Mouse (Mus musculus): ENCODE data around the gene Cdk14. TPM values are rescaled to one million over a fixed set of nuclear protein-coding genes. Genes with fewer than 3 reads are reported as not detected.
A peak's percentile ranks its signal among the peaks of the same experiment; 100 is the strongest.

Cdk14 gene
- polyA plus RNA-seq (2015; fragmentation: Nextera tagmentation; extraction: Ambion mirVana), result 44.3 and 47.3 TPM in 2 replicates

DNA sequence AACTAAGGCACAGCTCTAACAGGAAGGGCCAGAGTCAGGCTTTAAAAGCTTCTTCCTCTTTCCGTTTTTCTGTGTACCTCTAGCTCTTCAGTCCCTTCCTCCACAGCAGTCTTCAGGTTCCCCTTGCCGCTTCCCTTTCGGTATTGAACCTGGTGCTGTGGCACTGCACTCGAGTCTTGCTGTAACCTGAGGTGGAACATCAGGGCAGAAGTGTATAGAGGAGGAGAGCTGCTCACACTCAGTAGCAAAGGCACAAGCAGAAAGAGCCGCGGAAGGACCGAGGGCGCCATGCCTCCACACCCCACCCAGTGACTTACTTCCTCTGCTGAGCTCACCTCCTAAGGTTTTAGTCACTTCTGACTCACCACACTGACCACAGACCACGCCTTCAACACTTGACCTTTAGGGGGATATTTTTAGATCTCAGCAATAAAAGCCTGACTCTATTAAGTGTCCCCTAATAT is at the start of gene Cdk14:
Cdk14 (minus strand) TSS at position 321 of the 464 bp plus-strand sequence.
- Histone ChIP-seq H3K36me3 (ENCODE audit: control insufficient read depth, insufficient read depth, low read length) (no peaks in the 10 kb centered on the region), H3K4me1 (ENCODE audit: control insufficient read depth, insufficient read depth, low read depth, low read length) (no peaks in the 10 kb centered on the region), H3K9ac (ENCODE audit: low read depth, low read length) (no peak within 1 kb of the TSS), H3K27me3 (replicated peaks; ENCODE audit: control insufficient read depth, insufficient read depth, low read length) (no peaks in the 10 kb centered on the region), H3K4me3 (ENCODE audit: low read length) (no peak within 1 kb of the TSS), H3K9me3 (ENCODE audit: control insufficient read depth, low read length) (no peaks in the 10 kb centered on the region), H3K27ac (ENCODE audit: low read depth, low read length) (no peak within 1 kb of the TSS), H3K4me2 (ENCODE audit: low read length) (no peak within 1 kb of the TSS)
- 92% methylated on average over 9 of the region's 9 CpGs for WGBS
- no peak for ATAC-seq

DNA sequence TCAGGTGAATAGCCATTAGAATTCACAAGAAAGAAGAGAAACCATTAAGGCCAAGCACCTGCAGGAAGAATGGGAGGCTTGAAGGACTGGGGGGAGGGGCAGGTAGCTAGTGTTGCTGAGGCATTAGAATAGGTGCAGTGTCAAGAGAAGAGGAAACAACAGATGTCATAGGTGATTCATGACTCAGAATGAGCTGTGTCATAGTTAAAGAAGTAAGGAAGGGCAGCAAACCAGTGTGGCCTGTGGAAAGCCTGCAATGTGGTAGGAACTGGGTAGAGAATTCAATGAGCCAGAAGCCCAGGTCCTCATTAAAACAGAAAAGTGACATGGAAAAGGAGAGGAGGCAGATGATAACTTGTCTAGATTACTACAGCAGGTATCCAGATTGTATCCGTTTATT is 45.1 kb upstream of the Cdk14 start:
- Histone ChIP-seq H3K9me3 (ENCODE audit: control insufficient read depth, low read length) (no peaks in the 10 kb centered on the region), H3K9ac (ENCODE audit: low read depth, low read length) (no peak overlapping the region), H3K4me1 (ENCODE audit: control insufficient read depth, insufficient read depth, low read depth, low read length) (no peaks in the 10 kb centered on the region), H3K27ac (ENCODE audit: low read depth, low read length) (no peak overlapping the region), H3K4me2 (ENCODE audit: low read length) (no peak overlapping the region), H3K4me3 (ENCODE audit: low read length) (no peak overlapping the region), H3K36me3 (ENCODE audit: control insufficient read depth, insufficient read depth, low read length) (no peaks in the 10 kb centered on the region), H3K27me3 (replicated peaks; ENCODE audit: control insufficient read depth, insufficient read depth, low read length) (no peaks in the 10 kb centered on the region)
- WGBS, result 78% methylated on average over 1 of the region's 1 CpGs
- ATAC-seq, result no peak

DNA sequence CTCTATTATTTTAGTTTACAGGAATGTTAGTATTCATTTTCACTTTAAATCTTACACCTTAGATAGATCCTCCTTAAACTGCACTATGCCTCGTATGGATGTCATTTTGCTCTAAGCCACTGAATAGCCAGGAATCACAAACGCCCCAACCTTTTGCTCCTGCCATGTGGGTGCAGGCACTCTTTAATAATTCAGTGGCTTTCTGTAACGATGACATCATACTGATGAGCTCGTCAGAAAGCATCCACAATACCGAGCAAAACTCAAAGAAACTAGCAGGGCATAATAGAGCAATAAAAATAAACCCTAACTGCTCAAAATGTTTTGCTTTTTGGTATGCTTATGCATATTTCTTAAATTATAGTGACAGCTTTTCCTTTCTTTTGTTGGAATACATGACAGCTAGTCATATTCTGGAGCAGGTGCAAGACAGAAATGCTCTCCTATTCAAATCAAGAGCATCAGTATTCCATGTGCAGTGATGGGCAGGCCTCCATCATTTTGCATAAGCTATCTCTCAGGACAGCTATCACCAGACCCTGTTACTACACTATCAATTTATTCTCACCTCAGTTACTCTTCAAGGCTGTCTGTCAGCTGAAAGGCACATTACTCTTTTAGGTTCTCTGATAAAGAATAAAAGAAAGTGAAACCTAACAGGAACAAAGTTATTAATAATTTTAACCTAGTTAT is 11.8 kb upstream of the Cdk14 start:
- no peaks in the 10 kb centered on the region for H3K9me3 ChIP-seq (ENCODE audit: control insufficient read depth, low read length)
- no peaks in the 10 kb centered on the region for H3K4me1 ChIP-seq (ENCODE audit: control insufficient read depth, insufficient read depth, low read depth, low read length)
- no peak overlapping the region for H3K27ac ChIP-seq (ENCODE audit: low read depth, low read length)
- 39% methylated on average over 5 of the region's 5 CpGs for WGBS
- H3K4me2 ChIP-seq (ENCODE audit: low read length), result no peak overlapping the region
- no peak overlapping the region for H3K9ac ChIP-seq (ENCODE audit: low read depth, low read length)
- peak; percentile 73 for ATAC-seq
- H3K36me3 ChIP-seq (ENCODE audit: control insufficient read depth, insufficient read depth, low read length), result no peaks in the 10 kb centered on the region
- no peaks in the 10 kb centered on the region for H3K27me3 ChIP-seq (replicated peaks; ENCODE audit: control insufficient read depth, insufficient read depth, low read length)
- H3K4me3 ChIP-seq (ENCODE audit: low read length), result no peak overlapping the region

DNA sequence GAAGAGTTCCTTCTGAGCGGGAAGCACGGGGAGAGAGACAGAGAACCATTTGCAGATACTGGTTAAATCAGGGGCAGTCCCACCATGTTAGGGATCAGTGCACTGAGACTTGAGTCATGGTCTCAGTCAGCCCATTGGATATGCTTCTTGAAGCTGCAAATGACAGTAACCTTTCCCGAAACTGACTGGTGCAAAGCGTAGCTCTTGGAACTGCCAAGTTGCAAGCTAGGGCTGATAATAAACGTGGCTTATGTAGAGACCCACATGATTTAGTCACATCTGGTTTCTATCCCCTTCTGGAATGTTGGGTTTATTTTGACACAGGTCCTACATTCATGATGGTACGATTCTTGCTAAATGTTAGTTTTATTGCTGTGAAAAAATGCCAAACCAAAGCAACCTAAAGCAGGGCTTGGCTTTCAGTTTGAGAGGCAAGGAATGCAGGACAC is 3.6 kb upstream of the Cdk14 start:
- no peak overlapping the region for H3K4me2 ChIP-seq (ENCODE audit: low read length)
- no peaks in the 10 kb centered on the region for H3K9me3 ChIP-seq (ENCODE audit: control insufficient read depth, low read length)
- H3K36me3 ChIP-seq (ENCODE audit: control insufficient read depth, insufficient read depth, low read length), result no peaks in the 10 kb centered on the region
- no peak for ATAC-seq
- no peak overlapping the region for H3K9ac ChIP-seq (ENCODE audit: low read depth, low read length)
- no peak overlapping the region for H3K27ac ChIP-seq (ENCODE audit: low read depth, low read length)
- no peaks in the 10 kb centered on the region for H3K27me3 ChIP-seq (replicated peaks; ENCODE audit: control insufficient read depth, insufficient read depth, low read length)
- 82% methylated on average over 6 of the region's 6 CpGs for WGBS
- no peaks in the 10 kb centered on the region for H3K4me1 ChIP-seq (ENCODE audit: control insufficient read depth, insufficient read depth, low read depth, low read length)
- H3K4me3 ChIP-seq (ENCODE audit: low read length), result no peak overlapping the region

DNA sequence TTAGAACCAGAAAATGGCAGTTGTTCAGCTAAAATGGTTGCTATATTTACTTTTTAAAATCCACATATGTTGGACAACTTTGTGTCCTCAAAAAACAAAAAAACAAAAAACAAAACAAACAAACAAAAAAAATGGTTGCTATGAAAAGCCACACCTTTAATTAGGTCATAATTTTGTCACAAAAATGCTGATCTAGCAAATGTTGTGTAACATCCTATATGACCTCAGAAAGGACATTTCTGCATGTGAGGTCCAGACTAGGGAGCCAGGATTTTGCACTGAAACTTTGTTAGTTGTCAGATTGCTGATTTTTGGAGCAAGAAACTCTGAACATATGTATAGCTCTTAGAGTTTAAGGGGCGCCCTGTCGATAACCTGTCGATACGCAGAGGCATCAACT is 3.0 kb upstream of the Cdk14 start:
- Histone ChIP-seq H3K36me3 (ENCODE audit: control insufficient read depth, insufficient read depth, low read length) (no peaks in the 10 kb centered on the region), H3K4me1 (ENCODE audit: control insufficient read depth, insufficient read depth, low read depth, low read length) (no peaks in the 10 kb centered on the region), H3K9ac (ENCODE audit: low read depth, low read length) (no peak overlapping the region), H3K27me3 (replicated peaks; ENCODE audit: control insufficient read depth, insufficient read depth, low read length) (no peaks in the 10 kb centered on the region), H3K27ac (ENCODE audit: low read depth, low read length) (no peak overlapping the region), H3K4me2 (ENCODE audit: low read length) (no peak overlapping the region), H3K9me3 (ENCODE audit: control insufficient read depth, low read length) (no peaks in the 10 kb centered on the region), H3K4me3 (ENCODE audit: low read length) (no peak overlapping the region)
- WGBS, result 96% methylated on average over 4 of the region's 4 CpGs
- no peak for ATAC-seq

DNA sequence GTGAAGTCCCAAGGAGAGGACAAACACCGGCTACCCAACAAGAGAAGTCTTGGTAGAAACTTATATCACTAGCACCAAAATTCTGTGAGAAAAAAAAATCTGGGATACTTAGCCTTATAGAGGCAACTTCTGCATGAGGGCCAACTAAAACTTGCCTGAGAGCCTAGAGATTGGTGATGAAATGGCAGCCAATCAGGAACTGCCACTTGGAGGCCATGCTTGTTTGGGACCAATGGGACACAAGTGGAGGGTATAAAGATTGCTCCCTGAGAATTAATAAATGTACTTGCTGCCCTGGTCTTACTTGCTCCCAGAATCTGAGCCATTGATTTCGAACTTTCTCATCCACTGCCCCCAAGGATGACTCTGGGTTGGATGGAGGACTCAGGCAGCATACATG is 1.3 kb upstream of the Cdk14 start:
- Histone ChIP-seq H3K4me2 (ENCODE audit: low read length) (no peak overlapping the region), H3K27ac (ENCODE audit: low read depth, low read length) (no peak overlapping the region), H3K4me1 (ENCODE audit: control insufficient read depth, insufficient read depth, low read depth, low read length) (no peaks in the 10 kb centered on the region), H3K27me3 (replicated peaks; ENCODE audit: control insufficient read depth, insufficient read depth, low read length) (no peaks in the 10 kb centered on the region), H3K4me3 (ENCODE audit: low read length) (no peak overlapping the region), H3K9ac (ENCODE audit: low read depth, low read length) (no peak overlapping the region), H3K36me3 (ENCODE audit: control insufficient read depth, insufficient read depth, low read length) (no peaks in the 10 kb centered on the region), H3K9me3 (ENCODE audit: control insufficient read depth, low read length) (no peaks in the 10 kb centered on the region)
- no peak for ATAC-seq
- WGBS, result 90% methylated on average over 2 of the region's 2 CpGs

DNA sequence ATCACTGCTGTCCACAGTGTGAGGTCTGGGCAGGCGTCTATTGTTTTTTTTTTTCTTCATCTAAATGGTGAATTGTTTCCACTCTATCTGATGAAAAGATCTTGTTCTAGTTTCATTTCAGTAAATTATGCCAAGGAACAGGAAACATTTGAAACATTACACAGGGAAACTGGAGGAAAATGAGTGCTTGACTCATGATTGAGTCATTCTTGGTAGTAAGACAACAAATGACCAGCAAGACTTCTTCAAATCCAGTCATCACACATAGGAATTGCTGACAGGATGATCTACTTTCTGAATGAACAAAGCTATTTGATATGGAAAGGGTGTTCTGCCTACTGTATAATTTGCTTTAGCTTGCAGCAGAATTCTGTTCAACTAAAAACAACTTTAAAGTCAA is 859 bp downstream of the Cdk14 start:
- Histone ChIP-seq H3K9ac (ENCODE audit: low read depth, low read length) (no peak overlapping the region), H3K27me3 (replicated peaks; ENCODE audit: control insufficient read depth, insufficient read depth, low read length) (no peaks in the 10 kb centered on the region), H3K27ac (ENCODE audit: low read depth, low read length) (no peak overlapping the region), H3K4me2 (ENCODE audit: low read length) (no peak overlapping the region), H3K9me3 (ENCODE audit: control insufficient read depth, low read length) (no peaks in the 10 kb centered on the region), H3K36me3 (ENCODE audit: control insufficient read depth, insufficient read depth, low read length) (no peaks in the 10 kb centered on the region), H3K4me3 (ENCODE audit: low read length) (no peak overlapping the region), H3K4me1 (ENCODE audit: control insufficient read depth, insufficient read depth, low read depth, low read length) (no peaks in the 10 kb centered on the region)
- WGBS, result 74% methylated on average over 1 of the region's 1 CpGs
- no peak for ATAC-seq

DNA sequence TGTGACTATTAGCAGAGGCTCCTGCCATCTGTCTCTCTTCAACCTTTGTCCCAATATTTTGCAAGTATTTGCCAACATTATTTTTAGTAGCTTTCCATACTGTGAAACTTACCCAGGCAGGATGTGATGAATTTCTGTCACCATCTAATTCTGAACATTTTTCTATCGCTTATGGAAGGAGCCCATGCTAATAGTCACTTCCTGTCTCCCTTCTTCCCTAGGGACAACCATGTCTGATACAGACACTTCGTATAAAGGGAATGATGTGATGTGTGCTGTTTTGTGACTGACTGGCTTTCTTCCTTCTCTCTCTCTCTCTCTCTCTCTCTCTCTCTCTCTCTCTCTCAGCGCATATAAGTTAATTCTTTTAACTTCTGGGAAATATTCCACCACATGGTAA is 5.3 kb downstream of the Cdk14 start:
- 82% methylated on average over 3 of the region's 3 CpGs for WGBS
- no peaks in the 10 kb centered on the region for H3K27me3 ChIP-seq (replicated peaks; ENCODE audit: control insufficient read depth, insufficient read depth, low read length)
- no peak overlapping the region for H3K4me2 ChIP-seq (ENCODE audit: low read length)
- H3K4me1 ChIP-seq (ENCODE audit: control insufficient read depth, insufficient read depth, low read depth, low read length), result no peaks in the 10 kb centered on the region
- no peak overlapping the region for H3K4me3 ChIP-seq (ENCODE audit: low read length)
- H3K9me3 ChIP-seq (ENCODE audit: control insufficient read depth, low read length), result no peaks in the 10 kb centered on the region
- H3K9ac ChIP-seq (ENCODE audit: low read depth, low read length), result no peak overlapping the region
- ATAC-seq, result no peak
- no peaks in the 10 kb centered on the region for H3K36me3 ChIP-seq (ENCODE audit: control insufficient read depth, insufficient read depth, low read length)
- no peak overlapping the region for H3K27ac ChIP-seq (ENCODE audit: low read depth, low read length)

DNA sequence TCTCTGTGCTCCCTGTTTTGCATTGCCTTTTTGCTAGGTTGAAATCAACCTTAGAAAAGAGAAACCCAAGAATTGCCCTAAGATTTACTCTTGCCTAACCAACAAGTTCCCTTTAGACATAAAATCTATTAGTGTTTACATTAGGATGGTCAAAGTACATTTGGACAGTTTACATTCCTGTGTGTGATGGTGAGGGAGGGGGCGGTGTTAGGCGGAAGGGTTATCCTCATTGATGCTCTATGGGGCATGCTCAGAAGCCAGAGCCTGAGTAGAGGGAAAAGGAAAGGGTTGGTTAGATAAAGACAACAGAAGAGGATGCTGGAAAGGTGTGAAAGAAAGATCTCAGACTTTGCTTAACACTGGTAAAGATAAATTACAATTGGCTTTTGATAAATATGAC is 8.2 kb downstream of the Cdk14 start:
- no peaks in the 10 kb centered on the region for H3K9me3 ChIP-seq (ENCODE audit: control insufficient read depth, low read length)
- WGBS, result 94% methylated on average over 2 of the region's 2 CpGs

More for the DNA sequence above, 8.2 kb downstream of the Cdk14 start:
- H3K27me3 ChIP-seq (replicated peaks; ENCODE audit: control insufficient read depth, insufficient read depth, low read length), result no peaks in the 10 kb centered on the region
- no peak overlapping the region for H3K4me2 ChIP-seq (ENCODE audit: low read length)
- H3K36me3 ChIP-seq (ENCODE audit: control insufficient read depth, insufficient read depth, low read length), result no peaks in the 10 kb centered on the region
- H3K27ac ChIP-seq (ENCODE audit: low read depth, low read length), result no peak overlapping the region
- H3K4me1 ChIP-seq (ENCODE audit: control insufficient read depth, insufficient read depth, low read depth, low read length), result no peaks in the 10 kb centered on the region
- H3K4me3 ChIP-seq (ENCODE audit: low read length), result no peak overlapping the region
- no peak overlapping the region for H3K9ac ChIP-seq (ENCODE audit: low read depth, low read length)
- ATAC-seq, result no peak
